Mouse (Mus musculus): Measurements from ENCODE around the gene Trim16. TPM values are rescaled to one million over a fixed set of nuclear protein-coding genes. Genes with fewer than 3 reads are reported as not detected.
A peak's percentile ranks its signal among the peaks of the same experiment; 100 is the strongest.

The Trim16 gene
- polyA plus RNA-seq, 1 experiment from 2014 or later = 3.1 TPM

DNA sequence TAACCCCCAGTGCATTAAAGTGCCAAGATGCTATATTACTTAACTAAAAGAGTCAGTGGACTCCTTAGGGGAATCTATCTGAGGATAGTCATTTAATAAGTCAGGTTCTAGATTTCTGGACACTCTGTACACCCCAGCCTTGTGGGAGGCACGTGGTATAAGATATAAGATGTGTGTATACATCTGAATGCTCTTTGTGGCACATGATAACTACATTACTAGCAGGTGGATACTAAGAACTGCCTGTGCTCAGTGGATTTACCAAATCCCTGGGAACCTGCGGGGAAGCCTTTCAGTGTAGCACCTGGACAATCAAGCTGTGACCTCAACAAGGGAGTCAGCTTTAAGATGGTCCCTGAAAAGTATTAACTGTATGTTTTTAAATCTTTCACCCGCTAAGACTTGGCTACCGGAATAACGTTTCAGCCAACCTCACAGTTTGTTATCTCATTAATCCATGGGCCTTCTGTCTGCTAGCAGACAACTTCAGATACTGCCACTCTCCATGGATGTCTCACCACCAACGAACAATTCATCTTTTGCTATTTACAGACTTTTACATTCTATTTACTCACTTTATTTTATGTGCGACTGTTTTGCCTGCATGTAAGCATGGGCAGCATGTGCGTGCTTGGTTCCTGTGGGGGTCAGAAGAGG, 49.8 kb downstream of the Trim16 start:
- Histone ChIP-seq H3K9me3 (ENCODE audit: control insufficient read depth, low read length) (no peaks in the 10 kb centered on the region), H3K36me3 (ENCODE audit: control insufficient read depth, insufficient read depth, low read length) (no peaks in the 10 kb centered on the region), H3K4me1 (replicated peaks; ENCODE audit: control insufficient read depth, insufficient read depth, low read length) (no peaks in the 10 kb centered on the region), H3K9ac (ENCODE audit: low read depth, low read length) (no peak overlapping the region), H3K27ac (ENCODE audit: low read depth, low read length) (no peak overlapping the region), H3K4me2 (no peak overlapping the region), H3K27me3 (replicated peaks; ENCODE audit: control insufficient read depth, insufficient read depth, low read length) (no peaks in the 10 kb centered on the region), H3K4me3 (ENCODE audit: low read depth, low read length) (no peak overlapping the region)
- no peak for DNase-seq (ENCODE audit: low spot score)
- 65% methylated on average over 8 of the region's 8 CpGs for WGBS
- no peak for ATAC-seq (replicated peaks; ENCODE audit: low FRiP score)

- no peak overlapping the region for H3K4me2 ChIP-seq
- H3K27me3 ChIP-seq (replicated peaks; ENCODE audit: control insufficient read depth, insufficient read depth, low read length) = no peaks in the 10 kb centered on the region
- 72% methylated on average over 9 of the region's 9 CpGs for WGBS
- H3K9ac ChIP-seq (ENCODE audit: low read depth, low read length) = no peak overlapping the region
- H3K36me3 ChIP-seq (ENCODE audit: control insufficient read depth, insufficient read depth, low read length) = no peaks in the 10 kb centered on the region
- H3K9me3 ChIP-seq (ENCODE audit: control insufficient read depth, low read length) = no peaks in the 10 kb centered on the region
- H3K4me1 ChIP-seq (replicated peaks; ENCODE audit: control insufficient read depth, insufficient read depth, low read length) = no peaks in the 10 kb centered on the region
- H3K4me3 ChIP-seq (ENCODE audit: low read depth, low read length) = no peak overlapping the region
- H3K27ac ChIP-seq (ENCODE audit: low read depth, low read length) = no peak overlapping the region
- DNase-seq (ENCODE audit: low spot score) (no peak), ATAC-seq (replicated peaks; ENCODE audit: low FRiP score) (no peak)
Observed at GRCm38 (mm10) chr11:62873479-62873878, 53.4 kb downstream of the Trim16 start.

- Histone ChIP-seq H3K9me3 (ENCODE audit: control insufficient read depth, low read length) (no peaks in the 10 kb centered on the region), H3K9ac (ENCODE audit: low read depth, low read length) (no peak overlapping the region), H3K4me2 (no peak overlapping the region), H3K4me1 (replicated peaks; ENCODE audit: control insufficient read depth, insufficient read depth, low read length) (peaks cover 3% of the 10 kb centered on the region), H3K27ac (ENCODE audit: low read depth, low read length) (no peak overlapping the region), H3K4me3 (ENCODE audit: low read depth, low read length) (no peak overlapping the region), H3K36me3 (ENCODE audit: control insufficient read depth, insufficient read depth, low read length) (no peaks in the 10 kb centered on the region), H3K27me3 (replicated peaks; ENCODE audit: control insufficient read depth, insufficient read depth, low read length) (no peaks in the 10 kb centered on the region)
- DNase-seq (ENCODE audit: low spot score) (no peak), ATAC-seq (replicated peaks; ENCODE audit: low FRiP score) (no peak)
- 88% methylated on average over 1 of the region's 1 CpGs for WGBS
Observed at GRCm38 (mm10) chr11:62875696-62876095, 55.7 kb downstream of the Trim16 start.

DNA sequence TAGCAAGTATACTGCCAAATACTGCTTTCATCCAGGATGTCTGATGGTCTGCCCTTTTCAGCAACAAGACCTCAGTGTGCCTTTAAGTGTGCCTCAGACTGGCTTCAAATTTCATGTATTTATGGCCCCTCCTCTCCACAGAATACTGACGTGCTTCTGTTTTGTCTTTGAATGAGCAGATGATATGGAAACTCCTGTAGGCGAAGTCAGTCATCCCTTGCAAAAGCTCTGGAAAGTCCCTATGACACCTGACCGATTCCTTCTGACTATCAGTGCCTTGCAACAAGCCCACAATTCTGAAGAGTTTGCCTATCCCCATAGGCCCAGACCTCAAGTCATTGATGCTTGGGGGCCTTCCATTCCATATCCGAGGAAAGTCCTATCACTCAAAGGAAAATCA, 56.4 kb downstream of the Trim16 start:
- H3K36me3 ChIP-seq (ENCODE audit: control insufficient read depth, insufficient read depth, low read length) = no peaks in the 10 kb centered on the region
- H3K9me3 ChIP-seq (ENCODE audit: control insufficient read depth, low read length) = no peaks in the 10 kb centered on the region
- 83% methylated on average over 4 of the region's 4 CpGs for WGBS
- no peak overlapping the region for H3K9ac ChIP-seq (ENCODE audit: low read depth, low read length)
- no peak overlapping the region for H3K4me3 ChIP-seq (ENCODE audit: low read depth, low read length)
- no peak overlapping the region for H3K4me2 ChIP-seq
- no peak overlapping the region for H3K27ac ChIP-seq (ENCODE audit: low read depth, low read length)
- peaks cover 3% of the 10 kb centered on the region for H3K4me1 ChIP-seq (replicated peaks; ENCODE audit: control insufficient read depth, insufficient read depth, low read length)
- H3K27me3 ChIP-seq (replicated peaks; ENCODE audit: control insufficient read depth, insufficient read depth, low read length) = no peaks in the 10 kb centered on the region
- no peak for DNase-seq (ENCODE audit: low spot score)
- no peak for ATAC-seq (replicated peaks; ENCODE audit: low FRiP score)

GRCm38 (mm10) chr11:62877391-62877790, 57.4 kb downstream of the Trim16 start:
- Histone ChIP-seq H3K4me1 (replicated peaks; ENCODE audit: control insufficient read depth, insufficient read depth, low read length) (peaks cover 3% of the 10 kb centered on the region), H3K9ac (ENCODE audit: low read depth, low read length) (no peak overlapping the region), H3K27me3 (replicated peaks; ENCODE audit: control insufficient read depth, insufficient read depth, low read length) (no peaks in the 10 kb centered on the region), H3K4me2 (no peak overlapping the region), H3K4me3 (ENCODE audit: low read depth, low read length) (no peak overlapping the region), H3K36me3 (ENCODE audit: control insufficient read depth, insufficient read depth, low read length) (no peaks in the 10 kb centered on the region), H3K9me3 (ENCODE audit: control insufficient read depth, low read length) (no peaks in the 10 kb centered on the region), H3K27ac (ENCODE audit: low read depth, low read length) (no peak overlapping the region)
- DNase-seq (ENCODE audit: low spot score) (no peak), ATAC-seq (replicated peaks; ENCODE audit: low FRiP score) (no peak)
- 79% methylated on average over 1 of the region's 1 CpGs for WGBS

DNA sequence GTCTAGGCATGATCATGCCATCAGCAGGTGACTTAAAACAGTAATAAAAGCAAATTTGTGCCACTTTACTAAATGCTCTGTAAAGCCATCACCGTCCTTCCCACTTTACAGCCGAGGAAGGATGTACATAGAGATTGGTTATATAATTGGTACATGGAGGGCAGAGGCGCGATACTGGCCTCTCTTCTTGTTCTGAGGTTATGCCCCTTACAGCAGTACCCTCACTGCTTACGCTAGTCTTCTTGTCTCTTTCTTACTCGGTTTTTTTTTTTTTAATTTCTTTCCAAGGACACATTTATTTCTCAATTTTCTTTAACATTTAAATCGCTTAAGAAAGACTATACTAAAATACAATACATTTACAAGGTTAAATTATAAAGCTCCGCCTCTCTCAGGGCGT, 58.7 kb downstream of the Trim16 start:
- peak overlapping the region; percentile 35; the same call in 1 of the 2 replicates for H3K9ac ChIP-seq (ENCODE audit: low read depth, low read length)
- H3K4me3 ChIP-seq (ENCODE audit: low read depth, low read length) = peak overlapping the region; percentile 69
- H3K4me2 ChIP-seq = peak overlapping the region; percentile 49
- ATAC-seq (replicated peaks; ENCODE audit: low FRiP score) (no peak), DNase-seq (ENCODE audit: low spot score) (no peak)
- no peaks in the 10 kb centered on the region for H3K9me3 ChIP-seq (ENCODE audit: control insufficient read depth, low read length)
- no peaks in the 10 kb centered on the region for H3K36me3 ChIP-seq (ENCODE audit: control insufficient read depth, insufficient read depth, low read length)
- 29% methylated on average over 9 of the region's 9 CpGs for WGBS
- H3K4me1 ChIP-seq (replicated peaks; ENCODE audit: control insufficient read depth, insufficient read depth, low read length) = peaks cover 6% of the 10 kb centered on the region
- H3K27me3 ChIP-seq (replicated peaks; ENCODE audit: control insufficient read depth, insufficient read depth, low read length) = no peaks in the 10 kb centered on the region
- H3K27ac ChIP-seq (ENCODE audit: low read depth, low read length) = no peak overlapping the region

DNA sequence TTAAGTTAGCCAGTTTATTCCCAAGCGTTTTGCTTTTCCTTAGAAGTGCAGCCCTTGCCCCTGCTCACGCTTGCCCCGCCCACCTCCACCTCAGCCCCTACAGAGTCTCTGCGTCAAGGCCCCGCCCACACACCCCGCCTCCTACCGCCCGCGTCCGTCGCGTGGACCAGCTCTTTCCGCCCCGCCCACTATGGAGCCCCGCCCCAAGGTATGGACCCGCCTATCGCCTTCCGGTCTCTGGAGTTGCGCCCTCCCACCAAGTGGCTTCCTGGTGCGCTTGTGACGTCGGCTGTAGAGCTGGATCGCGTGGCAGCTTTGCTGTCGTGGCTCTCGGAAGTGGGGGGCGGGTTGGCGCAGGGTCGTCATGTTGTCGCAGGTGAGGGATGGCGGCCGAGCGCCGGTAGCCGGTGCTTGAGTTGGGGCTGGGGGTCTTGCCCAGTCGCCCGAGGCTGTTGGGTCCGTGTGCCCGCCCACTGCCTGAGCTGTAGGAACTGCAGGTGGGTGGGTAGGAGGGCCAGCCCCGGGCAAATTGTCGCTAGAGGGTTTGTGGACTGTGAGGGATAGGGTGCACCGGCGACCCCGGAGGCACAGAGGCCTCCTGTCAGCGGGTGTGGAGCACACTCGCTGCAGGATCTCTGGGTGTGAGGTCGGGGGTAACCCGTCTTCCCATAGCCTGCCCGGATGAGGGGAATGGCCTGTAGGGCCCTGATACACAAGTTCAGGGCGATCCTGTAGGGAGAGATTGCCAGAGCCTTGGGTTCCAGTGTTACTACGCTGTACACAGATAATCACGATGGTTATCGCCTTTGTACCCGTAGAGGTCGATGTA, 59.4 kb downstream of the Trim16 start, which contains the start of gene Tvp23b:
Tvp23b (plus strand) TSS at position 236 of the 829 bp plus-strand sequence.
- Histone ChIP-seq H3K27me3 (replicated peaks; ENCODE audit: control insufficient read depth, insufficient read depth, low read length) (no peaks in the 10 kb centered on the region), H3K9me3 (ENCODE audit: control insufficient read depth, low read length) (no peaks in the 10 kb centered on the region), H3K9ac (ENCODE audit: low read depth, low read length) (peak within 1 kb of the TSS; percentile 88), H3K4me1 (replicated peaks; ENCODE audit: control insufficient read depth, insufficient read depth, low read length) (peaks cover 6% of the 10 kb centered on the region), H3K4me3 (ENCODE audit: low read depth, low read length) (peak within 1 kb of the TSS; percentile 69), H3K4me2 (peak within 1 kb of the TSS; percentile 80), H3K36me3 (ENCODE audit: control insufficient read depth, insufficient read depth, low read length) (peaks cover under 1% of the 10 kb centered on the region; the same call in 1 of the 2 replicates), H3K27ac (ENCODE audit: low read depth, low read length) (peak within 1 kb of the TSS; percentile 34)
- ATAC-seq (replicated peaks; ENCODE audit: low FRiP score) (peak; percentile 96), DNase-seq (ENCODE audit: low spot score) (peak; percentile 99)
- WGBS = under 1% methylated on average over 55 of the region's 55 CpGs

- no peak overlapping the region for H3K27ac ChIP-seq (ENCODE audit: low read depth, low read length)
- peaks cover 6% of the 10 kb centered on the region for H3K4me1 ChIP-seq (replicated peaks; ENCODE audit: control insufficient read depth, insufficient read depth, low read length)
- ATAC-seq (replicated peaks; ENCODE audit: low FRiP score) (no peak), DNase-seq (ENCODE audit: low spot score) (no peak)
- no peak overlapping the region for H3K9ac ChIP-seq (ENCODE audit: low read depth, low read length)
- H3K4me2 ChIP-seq = peak overlapping the region; percentile 31
- no peaks in the 10 kb centered on the region for H3K9me3 ChIP-seq (ENCODE audit: control insufficient read depth, low read length)
- no peaks in the 10 kb centered on the region for H3K27me3 ChIP-seq (replicated peaks; ENCODE audit: control insufficient read depth, insufficient read depth, low read length)
- no peak overlapping the region for H3K4me3 ChIP-seq (ENCODE audit: low read depth, low read length)
- H3K36me3 ChIP-seq (ENCODE audit: control insufficient read depth, insufficient read depth, low read length) = peaks cover 11% of the 10 kb centered on the region
- 57% methylated on average over 8 of the region's 8 CpGs for WGBS
Observed at GRCm38 (mm10) chr11:62883407-62883806, 63.4 kb downstream of the Trim16 start.

Data from liver, embryonic 11.5 days (tissue).